Mouse (Mus musculus) natural killer cell, adult 2 months (primary cell): Measurements from ENCODE around the gene Map2.

ENCODE experiments used
- DNase-seq, 2 experiments: peaks; one replicate each; pipeline ENCODE4 v3.0.0; 2022; ENCODE audit warnings: low spot score in 2 of 2

Gene Map2

DNA sequence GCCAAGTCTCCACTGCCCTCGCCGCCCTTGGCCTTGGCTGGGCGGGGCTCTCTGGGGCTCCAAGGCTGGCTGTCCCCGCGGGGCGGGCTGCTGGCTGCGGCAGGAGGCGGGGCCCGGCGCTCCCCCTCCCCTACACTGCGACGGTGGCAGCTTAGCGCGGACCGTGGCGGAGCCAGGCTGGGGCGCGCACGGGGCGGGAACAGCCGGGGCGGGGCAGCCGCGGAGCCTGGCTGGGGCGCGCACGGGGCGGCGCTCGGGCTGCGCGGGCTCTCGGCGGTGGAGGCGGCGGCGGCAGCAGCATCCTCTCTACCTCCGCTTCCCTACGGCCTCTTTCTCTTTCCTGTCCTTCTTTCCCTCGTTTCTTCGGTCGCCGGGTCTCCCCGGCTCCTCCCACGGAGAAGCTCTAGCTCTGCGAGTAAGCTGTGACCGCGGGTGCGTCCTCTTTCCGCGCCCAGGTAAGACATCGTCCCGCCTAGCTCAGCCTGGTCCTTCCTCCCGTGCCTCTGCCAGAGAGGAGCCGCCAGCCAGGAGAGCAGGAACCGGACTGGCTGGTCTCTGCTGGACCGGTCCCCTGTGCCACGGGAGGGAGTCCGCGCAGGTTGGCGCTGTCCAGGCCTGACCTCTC, at the start of gene Map2:
TSS of gene Map2 (plus strand) at position 233 of the 625 bp plus-strand sequence.
- peak in 1 of 2 experiments; percentile 6 for DNase-seq

DNA sequence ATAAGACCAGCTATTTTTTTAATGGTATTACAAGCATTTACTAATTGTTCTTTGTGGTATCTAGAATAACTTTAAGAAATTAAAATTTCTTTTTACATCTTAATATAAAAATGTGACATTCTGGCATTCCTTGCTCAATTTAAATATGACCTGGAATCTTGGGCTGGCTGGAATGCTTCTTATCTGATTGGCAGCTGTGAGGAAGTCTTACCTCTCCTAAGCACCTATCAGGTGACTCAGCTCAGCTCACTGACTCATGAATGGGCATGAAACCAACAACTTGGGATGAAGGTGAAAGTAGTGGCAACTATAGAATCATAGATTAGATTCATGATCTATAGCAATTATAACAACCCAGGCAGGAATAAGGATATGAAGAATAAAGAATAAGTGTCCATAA, 42.1 kb upstream of the Map2 start:
- DNase-seq, result no peak

DNA sequence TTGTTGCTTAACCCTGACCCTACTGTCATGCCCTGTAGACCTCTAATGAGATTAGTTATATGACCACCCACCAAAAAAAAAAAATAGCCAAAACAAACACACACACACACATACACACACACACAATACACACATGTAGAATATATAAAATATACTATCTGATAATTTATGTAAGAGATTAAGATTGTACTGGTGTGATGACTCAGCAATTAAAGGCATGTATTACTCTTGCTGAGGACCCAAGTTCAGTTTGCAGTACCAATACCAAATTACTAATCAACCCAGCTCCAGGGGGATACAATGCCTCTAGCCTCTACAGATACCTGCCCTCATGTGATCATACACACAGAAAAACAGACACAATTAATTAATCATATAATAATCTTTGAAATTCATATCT, 39.7 kb upstream of the Map2 start:
- no peak for DNase-seq

DNA sequence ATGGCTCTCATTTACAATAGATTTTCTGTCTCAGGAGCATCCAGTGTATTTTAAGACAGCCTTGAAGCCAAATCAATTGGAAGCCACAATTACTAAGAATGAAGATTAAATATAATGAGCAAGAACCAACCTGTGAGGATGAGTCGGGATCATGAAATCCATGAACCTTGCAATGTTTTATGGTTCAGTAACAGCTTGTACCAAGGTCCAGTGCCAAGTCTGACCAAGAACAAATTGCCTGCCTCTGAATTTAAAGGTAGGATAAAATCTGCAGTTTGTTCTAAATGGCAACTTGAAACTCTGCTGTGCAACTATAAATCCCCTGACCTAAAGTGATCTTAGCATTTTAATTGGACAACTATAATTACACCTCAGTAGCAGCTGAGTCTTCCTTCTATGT, 34.4 kb upstream of the Map2 start:
- no peak for DNase-seq

DNA sequence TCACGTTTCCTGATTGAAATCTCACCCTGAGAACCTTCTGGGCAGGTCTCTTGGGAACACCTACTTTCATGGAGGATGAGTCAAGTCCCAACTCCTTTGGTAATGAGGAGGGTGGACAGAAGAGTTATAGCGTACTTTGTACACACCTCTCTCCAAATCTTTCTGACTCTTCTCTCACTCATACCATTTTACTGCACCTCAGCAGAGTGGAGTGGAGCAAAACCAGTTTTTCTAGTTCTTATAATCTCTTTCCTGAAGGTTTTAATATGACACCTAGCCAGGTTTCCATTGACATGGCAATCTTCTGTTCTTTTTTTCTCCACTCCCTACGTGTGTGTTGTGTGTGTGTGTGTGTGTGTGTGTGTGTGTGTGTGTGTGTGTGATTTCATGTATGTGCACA, 29.9 kb upstream of the Map2 start:
- DNase-seq, result no peak

DNA sequence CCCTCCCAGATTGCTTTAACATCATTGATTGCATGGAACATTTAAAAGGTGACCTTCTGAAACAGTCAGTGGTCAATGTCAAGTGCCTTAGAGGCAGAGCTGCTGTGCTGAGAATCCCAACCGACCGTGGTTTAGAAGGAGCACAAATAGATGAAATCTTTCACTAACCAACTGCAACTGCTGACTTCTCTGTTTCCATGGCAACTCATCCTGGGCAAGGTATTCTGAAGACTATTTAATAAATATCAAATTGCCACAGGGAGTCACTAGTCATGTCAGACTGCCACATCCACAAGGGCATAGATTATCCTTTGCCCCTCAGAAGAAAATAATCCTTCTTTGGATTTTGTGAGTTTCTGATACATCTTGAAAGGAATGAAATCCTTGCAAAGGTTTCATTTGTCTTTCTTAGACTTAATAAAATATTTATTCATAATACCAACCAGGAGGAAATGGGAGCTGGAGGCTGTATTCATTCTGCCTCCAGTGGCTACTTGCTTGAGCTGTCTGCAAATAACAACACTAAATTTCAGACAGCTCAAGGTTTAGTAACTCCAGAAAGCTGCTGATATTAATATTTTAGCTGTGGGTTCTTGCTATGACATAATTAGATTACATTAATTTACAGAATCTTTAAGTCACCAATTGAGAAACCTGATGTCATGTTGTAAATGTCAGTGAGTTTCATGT, 26.1 kb upstream of the Map2 start:
- DNase-seq, result no peak

DNA sequence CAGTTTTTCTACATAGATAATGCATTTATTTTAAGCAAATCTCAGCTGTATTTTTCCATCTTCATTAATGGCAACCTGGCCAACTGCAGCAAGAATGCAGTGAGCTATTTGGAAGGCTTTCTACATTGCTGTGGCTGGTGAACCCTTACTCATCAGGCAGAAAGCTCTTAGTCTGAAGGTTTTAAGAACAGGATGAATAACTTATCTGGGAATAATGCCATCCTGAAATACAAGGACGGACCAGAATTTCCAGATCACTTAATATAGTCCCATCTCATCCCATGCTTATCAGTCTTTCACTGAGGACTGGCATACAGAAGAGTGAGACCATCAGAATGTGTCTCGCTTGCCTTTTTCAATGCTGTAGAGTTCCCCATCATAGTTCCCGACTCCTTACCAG, 24.3 kb upstream of the Map2 start:
- DNase-seq, result no peak

DNA sequence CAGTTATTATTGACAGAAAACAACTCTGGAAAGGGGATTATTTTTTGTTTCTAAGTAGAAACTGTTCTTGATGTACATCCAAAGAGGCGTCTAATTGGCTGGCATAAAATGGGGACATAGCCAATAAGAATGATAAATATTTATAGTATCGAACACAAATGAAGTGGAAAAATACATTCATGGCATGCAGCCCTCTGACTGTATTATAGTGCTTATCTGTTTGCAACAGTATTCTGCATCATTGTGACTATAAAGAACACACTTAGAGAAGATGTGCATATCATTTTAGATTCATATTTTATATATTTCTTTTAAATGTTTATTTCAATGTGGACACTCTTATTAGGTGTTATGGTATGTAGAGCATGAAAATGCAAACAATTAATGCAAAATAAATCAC, 17.9 kb upstream of the Map2 start:
- no peak for DNase-seq

DNA sequence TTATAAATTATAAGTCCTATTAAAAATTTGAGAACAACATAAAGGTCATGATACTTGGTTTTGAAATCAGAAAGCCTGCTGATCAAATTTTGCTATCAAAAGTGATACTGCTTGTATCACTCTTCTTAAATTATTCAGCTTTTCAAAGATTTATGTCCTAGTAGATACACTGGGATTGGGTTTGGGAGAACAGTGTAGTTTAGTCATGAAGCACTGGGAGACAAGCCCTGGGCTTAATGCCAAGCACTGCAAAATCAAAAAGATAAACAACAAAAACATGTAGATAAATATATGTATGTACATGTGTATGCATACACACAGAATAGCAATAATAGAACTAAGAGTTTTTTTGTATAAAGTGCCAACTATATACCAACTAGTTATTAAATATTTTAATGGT, 17.5 kb upstream of the Map2 start:
- no peak for DNase-seq

DNA sequence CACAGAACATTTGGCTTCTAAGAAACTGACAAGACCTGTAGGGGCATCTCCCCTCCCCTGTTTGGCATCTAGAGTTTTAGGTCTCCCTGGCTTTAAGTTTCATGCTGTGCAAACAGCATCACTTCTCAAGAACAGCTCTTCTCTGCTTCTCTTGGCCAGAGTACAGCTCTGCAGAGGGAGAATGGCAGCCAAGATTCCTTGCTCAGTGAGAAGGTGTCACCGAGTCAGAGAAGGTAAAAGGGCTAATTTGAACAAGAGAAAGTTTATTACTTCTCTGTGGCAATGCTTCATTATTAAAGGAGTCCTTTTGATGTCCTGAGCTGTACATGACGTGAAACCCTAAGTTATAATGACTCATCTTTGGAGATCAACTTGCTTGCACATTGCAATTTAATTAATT, 10.4 kb upstream of the Map2 start:
- no peak for DNase-seq

DNA sequence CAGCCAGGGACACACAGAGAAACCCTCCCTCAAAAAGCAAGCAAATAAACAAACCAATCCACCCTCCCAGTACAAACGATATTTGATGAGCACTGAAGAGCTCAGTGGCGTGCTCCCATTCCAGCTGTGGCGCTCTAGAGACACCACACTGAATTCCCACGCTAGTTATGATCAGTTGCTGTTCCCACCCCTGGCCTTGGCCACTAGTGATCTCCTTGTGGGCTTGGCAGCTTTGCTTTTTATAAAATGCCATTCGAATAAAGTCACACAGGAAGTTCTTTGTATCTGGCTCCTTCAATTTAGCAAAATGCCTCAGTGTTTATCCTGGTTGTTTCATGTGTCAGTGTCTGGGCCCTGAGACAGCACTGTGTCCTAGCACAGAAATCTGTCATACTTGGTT, 6.4 kb upstream of the Map2 start:
- no peak for DNase-seq

DNA sequence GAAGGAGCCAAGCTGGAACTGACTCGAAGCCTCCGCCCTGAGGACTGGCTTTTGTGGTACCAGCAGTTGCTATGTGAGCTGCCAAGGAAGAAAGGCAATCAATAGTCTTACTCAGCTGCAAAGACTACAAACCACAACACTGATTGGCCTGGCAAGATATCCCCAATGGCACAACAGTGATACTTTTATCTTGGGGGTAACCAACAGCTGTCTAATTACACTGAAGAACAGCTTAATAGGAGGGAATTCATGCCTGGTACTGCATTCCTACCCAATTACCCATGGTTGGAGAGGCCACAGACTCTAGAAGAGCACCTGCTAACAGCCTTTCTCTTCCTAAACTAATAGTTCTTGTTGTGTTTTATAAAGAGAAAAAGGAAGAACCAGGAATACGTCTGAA, 2.9 kb upstream of the Map2 start:
- no peak for DNase-seq

DNA sequence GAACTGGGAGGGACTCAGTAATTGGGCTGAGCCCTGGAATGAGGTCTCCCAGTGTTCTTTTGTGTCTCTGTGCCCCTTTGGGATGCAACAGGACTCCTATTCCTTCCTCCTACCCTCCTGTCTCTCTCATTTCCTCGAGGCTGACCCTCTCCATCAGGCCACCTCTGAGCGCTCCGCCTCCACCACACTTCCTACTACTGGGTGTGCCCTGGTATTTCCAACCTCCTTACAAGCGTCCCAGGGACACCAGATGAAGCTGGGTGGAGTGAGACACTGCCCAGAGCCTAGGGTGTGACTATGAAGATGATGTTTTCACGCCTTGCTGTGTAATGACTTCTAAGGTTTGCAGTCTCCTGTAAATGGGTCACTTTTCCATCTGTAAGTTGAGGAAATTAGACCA, 1.4 kb upstream of the Map2 start:
- no peak for DNase-seq

DNA sequence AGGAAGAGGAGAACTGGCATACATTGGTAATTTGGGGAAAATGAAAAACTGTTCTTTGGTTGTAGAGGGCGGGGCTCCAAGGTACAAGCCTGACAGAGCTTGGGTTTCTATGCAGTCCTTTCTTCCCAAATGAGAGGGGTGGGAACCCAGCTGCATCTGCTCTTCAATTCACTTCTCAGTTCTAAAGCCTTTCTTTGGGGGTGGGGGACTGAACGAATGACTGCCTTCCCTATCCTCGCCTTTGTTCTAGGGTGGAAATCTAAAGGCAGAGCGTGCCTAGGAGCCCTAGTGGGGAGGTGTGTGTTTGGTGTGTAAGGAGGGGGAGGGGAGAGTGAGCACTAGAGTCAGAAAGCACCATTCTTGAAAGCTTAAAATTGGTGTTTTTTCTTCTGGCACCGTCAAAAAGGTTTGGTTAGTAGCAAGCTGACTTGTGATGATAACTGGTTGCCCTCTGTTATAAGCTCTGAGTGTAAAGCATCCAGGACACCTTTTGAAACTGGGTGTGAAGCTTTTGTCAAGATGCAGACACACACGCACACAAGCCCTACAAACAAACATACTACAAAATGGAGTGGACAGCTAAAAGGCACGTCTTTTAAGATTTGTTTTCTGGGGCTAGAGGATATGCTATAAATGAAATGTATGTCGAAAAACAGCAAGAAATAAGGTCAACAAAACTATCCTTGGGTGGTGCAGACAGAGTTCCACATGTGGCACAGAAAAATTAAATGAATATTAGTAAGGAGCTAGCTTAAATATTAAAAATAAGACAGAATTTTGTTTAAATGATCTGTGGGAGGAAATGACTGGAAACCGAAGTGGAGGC, 1.2 kb downstream of the Map2 start:
- DNase-seq, result no peak

DNA sequence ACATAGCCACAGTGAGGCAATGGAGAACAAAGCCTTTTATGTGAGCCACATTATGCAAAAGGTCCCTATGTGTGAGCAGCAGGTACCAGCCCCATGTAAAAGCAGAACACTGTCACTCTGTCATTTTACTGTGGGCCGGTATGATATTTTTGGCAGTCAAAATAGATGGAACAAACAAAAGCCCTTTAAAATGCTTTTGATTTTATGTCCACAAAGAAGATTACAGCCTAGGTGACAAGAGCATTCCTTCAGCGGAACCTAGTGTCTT, 1.7 kb downstream of the Map2 start:
- no peak for DNase-seq

DNA sequence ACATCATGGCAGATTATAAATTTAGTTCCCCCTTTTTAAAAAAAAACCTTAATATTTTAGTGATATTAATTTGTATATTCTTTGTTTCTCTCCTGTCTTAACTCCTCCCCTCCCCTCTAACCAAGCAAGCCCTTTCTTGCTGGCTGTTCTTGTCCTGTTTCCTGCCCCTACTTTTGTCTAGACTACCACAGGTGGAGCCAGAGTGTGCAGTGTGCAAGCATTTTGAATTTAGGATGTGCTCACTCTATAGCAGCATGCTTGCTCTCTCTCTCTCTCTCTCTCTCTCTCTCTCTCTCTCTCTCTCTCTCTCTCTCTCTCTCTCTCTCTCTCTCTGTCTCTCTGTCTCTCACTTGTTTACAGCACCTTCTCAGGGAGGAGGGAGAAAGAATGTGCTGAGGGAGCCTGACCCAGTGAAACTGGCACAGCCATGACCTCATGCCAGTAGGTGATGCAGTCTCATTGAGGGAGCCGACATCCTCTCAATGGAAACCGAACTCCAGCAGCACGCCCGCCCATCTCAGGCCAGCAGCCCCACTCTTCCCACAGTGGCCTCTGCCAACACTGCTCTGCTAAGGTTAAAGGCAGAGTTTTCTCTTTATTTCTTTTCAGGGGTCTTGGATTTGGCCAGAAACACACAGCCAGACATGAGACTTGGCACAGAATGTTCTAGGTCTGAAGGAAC, 2.6 kb downstream of the Map2 start:
- no peak for DNase-seq

DNA sequence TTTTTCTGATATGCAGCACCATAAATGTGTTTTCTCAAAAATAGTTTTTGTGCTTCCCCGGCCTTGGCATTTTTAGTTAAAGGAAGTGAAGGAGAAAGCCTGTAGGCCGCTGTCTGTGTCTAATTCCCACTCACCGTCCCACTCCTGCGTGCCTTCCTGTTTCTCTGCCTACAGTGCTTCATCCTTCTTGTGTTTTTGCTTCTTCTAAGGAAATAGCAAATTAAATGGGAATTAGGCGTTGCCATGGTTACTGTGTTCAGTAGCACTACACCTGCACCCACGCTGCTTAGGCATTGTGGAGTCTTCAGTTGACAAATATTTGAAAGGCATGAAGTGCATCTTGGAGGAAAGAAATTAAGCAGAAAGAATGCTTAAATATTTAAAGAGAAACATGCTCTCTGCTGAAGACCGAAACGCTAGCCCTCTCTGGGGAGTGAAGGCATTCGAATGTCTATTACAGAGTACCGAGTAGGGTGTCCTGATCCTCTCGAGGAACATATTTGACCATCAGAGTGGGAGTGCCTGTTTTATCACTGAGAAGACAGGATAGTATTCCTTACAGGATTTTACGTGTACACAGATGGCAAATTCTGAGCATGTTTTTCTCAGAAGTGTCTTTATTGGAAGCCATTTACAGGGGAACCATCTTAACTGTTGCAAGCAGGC, 12.1 kb downstream of the Map2 start:
- no peak for DNase-seq

DNA sequence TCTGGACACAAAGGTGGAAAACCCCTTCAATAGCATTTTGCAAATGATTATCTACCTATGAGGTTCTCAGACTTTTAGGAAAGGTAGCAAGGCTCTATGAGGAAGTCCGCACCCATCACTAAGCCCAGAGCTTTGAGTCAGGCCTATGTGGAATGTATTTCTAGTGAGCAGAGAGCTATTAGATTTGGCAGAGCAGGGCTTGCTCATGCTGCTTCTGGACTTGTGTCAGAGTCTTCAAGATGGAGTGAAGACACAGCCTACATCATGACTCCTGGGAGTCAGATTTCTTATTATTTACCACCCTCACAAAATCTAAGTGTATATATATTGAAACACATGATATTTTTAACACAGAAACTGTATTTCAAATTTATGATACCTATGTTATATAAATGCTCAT, 17.3 kb downstream of the Map2 start:
- no peak for DNase-seq

DNA sequence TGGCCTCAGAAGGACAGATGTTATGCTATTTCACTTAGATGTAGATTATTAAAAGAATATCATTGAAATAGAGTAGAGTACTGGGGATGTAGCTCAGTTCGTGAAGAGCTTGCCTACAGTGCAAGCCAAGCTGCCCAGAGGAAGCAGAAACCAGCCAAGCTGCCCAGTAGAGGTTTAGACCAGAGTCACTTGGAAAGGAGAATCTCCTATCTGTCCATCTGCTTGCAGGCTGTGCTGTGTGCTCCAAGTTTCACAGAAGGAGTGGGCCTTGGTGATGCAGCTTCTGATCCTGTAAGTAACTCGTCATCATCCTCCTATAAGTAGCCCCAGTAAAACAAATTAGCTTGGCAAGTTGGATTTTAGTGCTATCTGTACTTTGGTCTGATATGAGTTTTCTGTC, 17.8 kb downstream of the Map2 start:
- DNase-seq, result no peak

DNA sequence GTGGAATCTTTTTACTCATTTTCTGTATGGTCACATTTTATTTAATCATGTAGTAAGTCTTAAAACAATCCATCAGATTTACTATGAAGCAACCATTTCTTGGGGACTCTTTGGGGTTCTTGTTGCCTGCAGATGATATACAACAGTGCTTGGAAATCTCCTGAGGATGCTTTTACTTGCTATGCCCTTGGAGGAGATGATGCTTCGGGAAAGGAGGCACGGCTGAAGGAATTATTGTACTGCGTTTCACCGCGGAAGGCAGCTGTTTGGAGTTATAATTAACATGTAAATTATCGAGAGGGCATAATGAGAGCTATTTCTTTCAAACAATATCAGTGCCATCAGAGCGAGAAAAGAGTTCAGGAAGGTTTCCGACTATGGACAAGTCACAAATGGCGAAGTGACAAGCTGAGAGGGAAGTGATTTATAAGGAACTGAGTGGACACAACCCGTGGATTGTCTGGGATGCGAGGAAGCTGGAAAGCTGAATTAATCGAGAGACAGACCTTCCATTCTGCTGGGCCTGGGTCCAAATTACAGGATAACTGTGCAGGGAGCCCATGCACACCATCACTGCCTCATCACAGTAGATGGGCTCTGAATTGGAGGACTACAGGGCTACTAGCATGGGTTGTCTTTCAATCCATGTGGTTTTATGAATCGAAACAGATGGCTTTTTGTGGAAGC, 20.1 kb downstream of the Map2 start:
- no peak for DNase-seq

DNA sequence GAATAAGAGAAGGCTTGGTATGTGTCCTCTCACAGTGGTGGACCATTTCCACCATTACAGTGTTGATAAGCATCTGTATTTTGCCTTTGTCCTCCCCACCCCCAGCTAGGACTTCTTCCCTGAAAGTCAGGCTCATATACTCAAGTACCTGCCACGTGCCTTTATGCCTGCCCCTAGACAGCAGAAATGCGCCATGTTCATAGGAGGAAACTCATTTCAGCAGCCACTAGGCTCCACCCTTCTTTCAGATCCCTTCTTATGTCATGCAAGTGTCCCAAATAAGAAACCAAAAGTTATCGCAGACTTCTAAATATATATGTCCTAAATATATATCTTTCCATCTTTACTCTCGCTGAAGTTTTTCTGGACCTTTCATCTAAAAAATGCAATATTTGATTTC, 21.2 kb downstream of the Map2 start:
- DNase-seq, result no peak

DNA sequence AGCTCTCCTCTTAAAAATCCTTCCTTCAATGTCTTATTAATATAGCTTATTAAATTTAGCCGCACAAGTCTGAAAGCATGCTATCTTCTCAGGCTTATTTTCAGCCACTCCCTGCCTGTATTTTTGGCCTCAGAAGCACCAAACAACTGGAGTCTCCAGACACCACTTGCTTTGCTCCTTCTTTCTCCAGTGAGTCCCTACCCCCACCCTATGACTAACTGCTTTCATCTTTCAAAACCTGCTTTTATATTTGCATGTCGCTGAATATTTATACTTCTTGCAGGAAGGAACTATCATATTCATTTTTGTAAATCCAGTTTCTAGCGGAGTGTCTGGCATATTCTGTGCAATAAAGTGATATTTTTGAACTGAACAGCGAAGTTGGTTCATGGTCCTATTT, 21.6 kb downstream of the Map2 start:
- DNase-seq, result no peak
